Mouse (Mus musculus): ENCODE measurements around the gene Necap1. TPM values are rescaled to one million over a fixed set of nuclear protein-coding genes. Genes with fewer than 3 reads are reported as not detected.

Gene Necap1
- polyA plus RNA-seq, 1 experiment from 2014 or later, result 146 TPM

DNA sequence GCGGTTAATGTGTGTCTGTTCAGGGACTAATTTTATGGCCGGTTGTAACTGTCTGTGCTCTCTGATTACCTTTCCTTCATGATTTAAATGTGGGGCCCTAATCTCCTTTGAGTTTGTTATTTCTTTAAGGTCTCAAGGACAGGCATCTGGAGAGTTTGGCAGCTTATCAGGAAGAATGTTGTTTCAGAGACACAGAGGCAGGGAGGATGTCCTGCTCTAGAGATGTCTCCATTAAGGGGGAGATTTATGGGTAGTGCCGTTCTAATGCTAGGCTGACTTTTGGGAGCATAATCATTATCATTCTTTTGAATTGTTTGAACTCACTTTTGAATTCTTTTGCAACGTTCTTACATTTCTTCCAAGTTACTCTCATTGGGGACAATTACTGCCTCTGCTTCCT is 45.6 kb downstream of the Necap1 start:
- Histone ChIP-seq H3K27ac (no peak overlapping the region), H3K4me1 (no peaks in the 10 kb centered on the region), H3K9ac (no peak overlapping the region), H3K9me3 (no peaks in the 10 kb centered on the region), H3K36me3 (replicated peaks) (no peaks in the 10 kb centered on the region), H3K27me3 (replicated peaks) (no peaks in the 10 kb centered on the region), H3K4me3 (no peak overlapping the region), H3K4me2 (no peak overlapping the region)
- WGBS, result 81% methylated on average over 4 of the region's 4 CpGs
- ATAC-seq (replicated peaks), result no peak

- WGBS, result 58% methylated on average over 4 of the region's 4 CpGs
- no peaks in the 10 kb centered on the region for H3K27me3 ChIP-seq (replicated peaks)
- H3K9ac ChIP-seq, result no peak within 1 kb of the TSS
- no peaks in the 10 kb centered on the region for H3K36me3 ChIP-seq (replicated peaks)
- no peak within 1 kb of the TSS for H3K27ac ChIP-seq
- no peak within 1 kb of the TSS for H3K4me3 ChIP-seq
- ATAC-seq (replicated peaks), result no peak
- no peaks in the 10 kb centered on the region for H3K4me1 ChIP-seq
- H3K9me3 ChIP-seq, result no peaks in the 10 kb centered on the region
- H3K4me2 ChIP-seq, result no peak within 1 kb of the TSS
These were observed 47.2 kb downstream of the Necap1 start, which contains the start of gene Clec4a1 for GRCm38 (mm10) chr6:122921451-122921850. Clec4a1 (plus strand) TSS chr6:122921848.

- ATAC-seq (replicated peaks), result no peak
- H3K4me3 ChIP-seq, result no peak overlapping the region
- WGBS, result 92% methylated on average over 3 of the region's 3 CpGs
These were observed 60.6 kb downstream of the Necap1 start for GRCm38 (mm10) chr6:122934845-122935244.

More at GRCm38 (mm10) chr6:122934845-122935244, 60.6 kb downstream of the Necap1 start:
- H3K9me3 ChIP-seq, result no peaks in the 10 kb centered on the region
- H3K9ac ChIP-seq, result no peak overlapping the region
- H3K4me2 ChIP-seq, result no peak overlapping the region
- H3K4me1 ChIP-seq, result no peaks in the 10 kb centered on the region
- H3K36me3 ChIP-seq (replicated peaks), result no peaks in the 10 kb centered on the region
- no peaks in the 10 kb centered on the region for H3K27me3 ChIP-seq (replicated peaks)
- no peak overlapping the region for H3K27ac ChIP-seq

Small RNA genes lying within 50 kb of the gene (microRNA-seq; reads per million reads assigned to microRNA genes)
- gene Mir7231, result 0.55 reads per million

Other genes with a start within 250 kb of the Necap1 start
- gene Dppa3, start 248.1 kb upstream of the Necap1 start, polyA plus RNA-seq (2015; fragmentation: Nextera tagmentation; extraction: Ambion mirVana), result not detected in 2 replicates
- 0.13 and 0.28 TPM in 2 replicates for gene Nanog, start 167.0 kb upstream of the Necap1 start, polyA plus RNA-seq (2015; fragmentation: Nextera tagmentation; extraction: Ambion mirVana)
- gene Slc2a3, start 72.8 kb upstream of the Necap1 start, polyA plus RNA-seq (2015; fragmentation: Nextera tagmentation; extraction: Ambion mirVana), result 34.6 and 36.8 TPM in 2 replicates
- gene Foxj2, start 54.6 kb upstream of the Necap1 start, polyA plus RNA-seq (2015; fragmentation: Nextera tagmentation; extraction: Ambion mirVana), result 8.3 and 9.1 TPM in 2 replicates
- 1.4 and 1.6 TPM in 2 replicates for gene C3ar1, start 18.3 kb upstream of the Necap1 start, polyA plus RNA-seq (2015; fragmentation: Nextera tagmentation; extraction: Ambion mirVana)
- gene Clec4a1, start 47.4 kb downstream of the Necap1 start, polyA plus RNA-seq (2015; fragmentation: Nextera tagmentation; extraction: Ambion mirVana), result 2.0 and 2.1 TPM in 2 replicates
- 1.6 TPM in 2 replicates for gene Clec4a3, start 78.0 kb downstream of the Necap1 start, polyA plus RNA-seq (2015; fragmentation: Nextera tagmentation; extraction: Ambion mirVana)
- not detected in 2 replicates for gene Clec4a4, start 115.9 kb downstream of the Necap1 start, polyA plus RNA-seq (2015; fragmentation: Nextera tagmentation; extraction: Ambion mirVana)
- gene Clec4b1, start 175.5 kb downstream of the Necap1 start, polyA plus RNA-seq (2015; fragmentation: Nextera tagmentation; extraction: Ambion mirVana), result not detected in 2 replicates
- 1.5 and 2.6 TPM in 2 replicates for gene Clec4a2, start 232.0 kb downstream of the Necap1 start, polyA plus RNA-seq (2015; fragmentation: Nextera tagmentation; extraction: Ambion mirVana)

All from midbrain, embryonic 15.5 days (tissue).